Mouse (Mus musculus) hematopoietic stem cell, adult 5-6 weeks (primary cell): Measurements from ENCODE around the gene Car12. TPM values are rescaled to one million over a fixed set of nuclear protein-coding genes. Genes with fewer than 3 reads are reported as not detected.
"Not testable (repeated sequence)": the region's sequence is repeated elsewhere in the genome, so short reads cannot be mapped to it uniquely, and the experiment has no call there.

ENCODE experiments used
- ATAC-seq, 2 experiments: fragments of 125-278 bp in 1 of 2; replicated peaks in 1 of 2; 2 replicates each; pipeline ENCODE4 v1.8.0; 2016 to 2017; ENCODE audit warnings: inconsistent platforms in 2 of 2, mild to moderate bottlenecking in 2 of 2, moderate number of reproducible peaks in 2 of 2, low read depth in 1 of 2, moderate TSS enrichment in 1 of 2; ENCODE audit not compliant: low FRiP score in 2 of 2, poor library complexity in 2 of 2, severe bottlenecking in 2 of 2, insufficient read depth in 1 of 2, low TSS enrichment in 1 of 2
- total RNA-seq: library from RNA; stranded (forward); fragments of 172-1452, 232-1000 nt; gene quantifications from 2 replicates; pipeline ENCODE4 v1.2.3, GENCODE M21; 2017

Gene Car12
- total RNA-seq, 1 experiment from 2014 or later = 2.4 TPM

DNA sequence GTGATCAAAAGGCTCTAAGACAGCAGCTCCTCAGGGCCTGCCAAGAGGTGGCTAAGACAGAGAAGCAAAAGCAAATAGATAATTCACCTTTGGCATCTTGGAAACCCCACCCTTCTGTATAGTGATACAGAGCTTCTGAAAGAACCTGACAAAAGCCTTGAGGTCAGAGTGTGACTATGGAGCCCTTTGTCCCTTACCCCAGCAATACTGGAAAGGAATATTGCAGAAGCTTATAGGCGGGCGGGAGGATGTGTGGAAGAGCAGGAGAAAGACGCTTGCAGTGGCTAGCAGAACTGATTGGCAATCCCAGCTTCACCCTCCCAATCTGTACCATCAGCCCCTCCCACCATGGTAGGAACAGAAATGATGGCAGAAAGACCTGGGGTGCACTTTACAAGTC lies 22.5 kb downstream of the Car12 start:
- ATAC-seq = no peak

DNA sequence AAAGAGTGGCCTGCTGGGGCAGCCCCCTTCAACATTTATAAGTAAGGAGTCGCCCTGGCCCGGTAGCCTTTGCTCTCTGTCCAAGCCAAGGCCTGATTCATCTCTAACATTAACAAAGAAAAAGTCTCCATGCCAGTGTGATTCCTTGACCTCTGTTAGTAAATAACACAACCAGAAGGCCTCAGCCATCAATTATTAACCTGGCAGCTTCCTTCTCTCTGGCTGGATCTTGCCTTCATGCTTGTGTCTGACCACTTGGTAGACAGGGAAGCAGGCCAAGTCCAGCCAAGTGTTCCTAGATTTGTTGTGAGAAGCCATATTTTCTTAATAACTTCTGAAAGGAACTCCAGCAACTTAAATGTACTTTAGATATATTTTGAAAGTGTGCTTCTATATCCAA lies 23.1 kb downstream of the Car12 start:
- ATAC-seq = no peak

DNA sequence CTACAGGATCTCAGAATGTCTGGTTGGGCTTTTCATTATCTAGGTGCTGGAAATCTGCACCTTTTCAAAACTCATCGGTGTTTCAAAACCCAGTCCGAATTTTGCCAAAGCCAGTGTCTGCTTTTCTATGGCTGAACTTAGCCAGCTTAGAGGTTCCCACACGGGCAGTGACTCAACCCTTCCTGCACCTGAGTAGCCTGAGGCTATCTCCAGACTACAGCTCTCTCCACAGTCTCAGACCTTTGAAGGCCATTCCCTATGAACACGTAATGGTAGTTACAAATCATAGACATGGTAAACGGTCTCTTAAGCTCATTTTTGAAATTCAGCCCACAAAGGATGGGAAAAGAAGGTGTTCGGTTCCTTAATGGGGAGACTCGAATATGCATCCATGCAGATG lies 26.0 kb downstream of the Car12 start:
- ATAC-seq = no peak

DNA sequence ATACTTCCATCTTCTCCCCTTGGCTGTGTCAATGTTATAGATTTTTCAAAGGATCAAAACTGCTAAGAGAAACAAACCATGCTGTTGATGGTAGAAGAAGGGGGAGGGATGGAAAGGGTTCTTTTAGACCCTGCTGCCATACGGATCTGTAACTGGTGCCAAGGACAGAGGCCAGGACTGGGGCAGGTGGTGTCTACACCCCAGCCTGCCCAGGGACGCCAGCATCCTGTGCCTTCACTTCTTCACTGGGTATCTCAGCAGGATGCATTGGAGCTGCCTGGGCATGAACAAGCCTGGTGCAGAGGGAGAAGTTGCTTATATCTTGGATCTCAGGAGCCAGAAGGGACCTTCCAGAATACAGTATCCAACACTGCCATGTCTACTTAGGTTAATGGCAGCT lies 31.0 kb downstream of the Car12 start:
- no peak for ATAC-seq

DNA sequence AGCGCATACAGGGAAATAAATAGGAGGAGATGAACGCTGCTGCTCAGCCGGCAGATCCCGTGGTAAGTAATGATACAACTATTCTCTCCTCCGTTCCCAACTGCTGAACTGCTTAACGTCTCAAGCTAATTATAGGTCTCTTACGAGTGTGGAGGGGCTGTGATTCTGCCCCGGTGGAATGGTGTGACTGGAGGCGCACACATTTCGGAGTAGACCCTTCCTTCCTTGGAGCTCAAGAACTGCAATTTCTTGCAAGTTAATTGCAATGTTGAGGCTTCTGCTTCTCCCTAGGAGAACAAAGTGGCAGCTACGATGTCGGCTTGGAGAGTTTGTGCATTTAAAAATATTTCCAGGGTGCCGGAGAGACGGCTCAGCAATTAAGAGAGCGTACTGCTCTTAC lies 34.9 kb downstream of the Car12 start:
- no peak for ATAC-seq

DNA sequence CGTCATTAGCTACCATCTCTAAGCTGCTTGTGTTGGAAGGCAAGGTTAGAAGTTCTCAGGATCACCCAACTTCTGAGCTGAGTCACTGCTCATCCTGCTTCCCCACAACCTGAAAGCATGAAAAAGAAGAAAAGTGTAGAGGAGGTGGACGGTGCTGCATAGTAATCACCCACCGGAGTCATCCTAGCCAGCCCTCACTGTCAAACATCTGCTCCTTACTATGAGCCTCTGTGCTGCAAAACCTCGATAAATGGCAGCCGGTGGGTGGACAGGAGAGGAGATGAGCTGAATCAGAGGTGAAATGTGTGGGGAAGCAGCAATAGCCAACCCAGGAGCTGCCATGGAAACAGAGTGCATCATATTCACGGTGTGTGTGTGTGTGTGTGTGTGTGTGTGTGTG lies 39.4 kb downstream of the Car12 start:
- ATAC-seq = no peak

DNA sequence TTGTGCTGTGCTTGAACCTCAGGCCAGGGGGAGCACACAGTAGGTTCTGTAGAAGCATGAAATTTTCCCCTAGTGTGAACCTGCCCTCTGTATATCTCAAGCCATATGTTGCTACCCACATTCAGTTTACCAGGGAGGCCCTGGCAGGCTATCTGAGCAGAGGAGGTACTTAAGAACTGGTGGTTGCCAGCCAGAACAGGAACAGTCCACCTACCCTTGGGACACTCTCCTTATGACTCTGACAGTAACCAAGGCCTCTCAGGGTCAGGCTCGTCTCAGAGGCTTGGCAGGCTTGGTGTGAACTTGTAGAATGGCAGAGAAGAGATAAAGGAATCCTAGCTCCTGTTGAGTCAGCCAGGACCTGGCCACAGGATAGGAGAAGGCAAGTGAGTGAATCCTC lies 47.5 kb downstream of the Car12 start:
- ATAC-seq = no peak

DNA sequence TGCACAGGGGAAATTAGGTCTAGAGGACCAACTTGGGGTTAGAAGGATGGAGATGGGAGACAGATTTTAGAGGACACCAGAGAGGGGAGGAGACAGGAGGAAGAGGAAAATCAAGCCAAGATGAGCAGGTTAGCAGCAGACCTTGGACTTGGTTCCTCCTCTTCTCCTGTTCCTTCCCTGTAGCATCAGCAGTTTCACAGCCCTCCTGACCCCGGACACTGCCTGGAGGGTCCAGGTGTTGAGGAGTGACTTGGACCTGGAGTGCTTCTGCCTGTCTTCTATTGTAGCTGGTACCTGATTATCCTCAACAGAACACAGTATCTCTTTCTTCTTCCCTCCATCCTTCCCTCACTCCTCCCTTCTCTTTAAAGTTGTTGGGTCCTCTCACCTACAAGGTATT lies 55.2 kb downstream of the Car12 start:
- ATAC-seq = no peak

DNA sequence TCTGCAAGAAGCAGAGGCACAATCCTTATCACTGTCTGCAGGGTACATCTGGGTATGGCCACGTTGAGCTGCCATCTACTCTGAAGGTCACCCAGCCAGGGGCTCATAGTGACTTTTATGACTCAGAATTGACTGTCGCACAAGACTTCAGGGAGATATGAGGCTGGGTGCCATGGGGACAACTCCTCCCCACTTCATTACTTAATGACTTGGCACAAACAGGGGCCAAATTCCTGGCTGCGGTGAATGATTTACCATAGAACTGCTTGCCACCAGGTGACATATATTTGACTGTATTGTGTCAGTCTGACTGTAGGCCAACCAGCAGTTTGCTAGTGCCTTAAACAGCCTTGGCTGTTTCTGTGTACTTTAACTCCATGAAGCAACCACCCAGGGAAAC lies 55.8 kb downstream of the Car12 start:
- ATAC-seq = no peak

DNA sequence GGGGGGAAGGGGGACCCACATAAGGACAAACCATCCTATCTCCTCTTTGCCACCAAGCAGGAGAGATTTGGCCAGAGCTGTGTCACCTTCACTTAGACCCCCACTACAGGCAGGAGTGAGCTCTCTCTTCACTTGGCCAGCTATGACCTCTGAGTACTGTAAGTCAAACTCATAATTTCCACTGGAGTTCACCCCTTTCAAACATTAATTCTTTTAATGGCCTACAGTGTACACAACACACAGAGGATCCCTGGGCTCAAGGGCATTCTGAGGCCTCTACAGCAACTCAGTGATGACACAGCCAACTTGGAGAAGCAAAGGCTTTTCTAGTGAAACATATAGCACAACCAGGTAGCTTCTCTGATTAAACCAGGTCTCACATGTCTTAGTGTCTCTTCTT lies 57.2 kb downstream of the Car12 start:
- no peak for ATAC-seq

DNA sequence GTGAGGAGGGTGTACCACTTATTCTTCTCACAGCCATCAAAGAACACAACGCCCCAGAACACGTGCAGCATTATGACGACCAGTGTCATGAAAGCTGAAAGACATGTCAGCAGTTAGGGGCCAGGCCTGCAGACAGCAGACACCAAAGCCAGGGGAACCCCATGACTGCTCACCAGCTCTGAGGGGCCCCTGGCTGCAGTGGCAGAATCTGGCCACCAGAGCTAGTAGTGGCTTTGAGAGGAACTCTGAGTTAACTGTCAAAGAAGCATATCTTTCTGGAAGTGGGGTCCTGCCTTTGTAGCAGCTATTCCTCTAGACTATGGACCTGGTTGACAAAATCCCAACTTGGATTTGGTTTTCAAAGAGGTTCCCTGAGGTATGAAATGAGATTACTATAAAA lies 71.1 kb downstream of the Car12 start:
- ATAC-seq = peak; percentile 56 to 75; a peak in 2 of 4 replicates

DNA sequence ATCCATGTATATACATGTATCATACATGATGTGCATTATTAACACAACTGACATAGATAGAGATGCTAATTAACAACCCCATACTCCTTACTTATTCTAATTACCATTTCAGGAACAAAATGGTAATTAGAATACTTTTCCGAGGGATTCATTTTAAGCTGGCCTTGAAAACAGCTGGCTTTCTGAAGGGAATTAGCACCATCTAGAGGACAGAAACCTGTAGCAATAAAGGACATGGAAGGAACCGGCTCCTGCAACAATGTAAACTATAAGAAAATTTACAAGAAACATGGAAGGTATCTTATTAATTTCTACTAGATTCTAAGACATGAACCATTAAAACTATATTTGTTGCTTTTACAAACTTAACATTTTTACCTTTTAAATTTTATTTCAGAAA lies 74.3 kb downstream of the Car12 start:
- no peak for ATAC-seq

DNA sequence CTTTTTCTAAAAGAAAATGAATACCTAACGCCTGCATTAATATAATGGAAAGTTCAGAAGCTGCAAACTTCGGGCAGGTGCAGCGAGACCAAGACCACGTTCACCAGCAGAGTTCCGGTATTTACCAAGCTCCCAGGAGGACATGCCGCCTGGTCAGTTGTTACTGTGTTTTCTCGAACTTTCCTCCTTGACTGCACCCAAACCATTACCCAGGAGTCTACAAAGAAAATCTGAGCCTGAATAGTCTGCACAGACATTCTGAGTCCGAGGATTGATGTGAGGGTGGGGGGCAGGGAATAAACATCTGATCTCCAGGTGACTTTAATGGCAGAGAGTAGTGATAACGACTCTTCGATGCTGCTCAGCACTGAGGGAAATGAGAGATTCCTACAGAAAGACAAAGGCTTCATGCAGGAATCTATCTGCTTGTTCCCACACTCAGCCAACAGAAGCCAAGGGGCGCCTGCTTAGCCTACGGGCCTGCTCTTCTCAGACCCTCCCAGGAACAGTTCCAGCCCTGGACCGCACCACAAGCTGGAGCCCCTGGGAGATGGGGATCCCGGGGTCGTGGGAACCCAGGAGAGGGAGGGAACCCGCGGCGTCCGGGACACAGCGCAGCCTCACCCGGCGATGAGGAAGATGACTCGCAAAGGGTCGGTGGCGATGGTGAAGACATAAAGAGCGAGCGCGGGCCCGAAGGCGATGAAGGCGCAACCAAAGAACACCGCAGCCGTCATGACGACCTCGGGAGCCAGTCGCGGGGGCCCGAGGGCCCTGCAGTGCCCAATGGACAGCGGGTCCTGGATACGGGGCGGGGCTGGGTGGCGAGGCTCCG lies 81.4 kb downstream of the Car12 start:
- ATAC-seq = no peak

DNA sequence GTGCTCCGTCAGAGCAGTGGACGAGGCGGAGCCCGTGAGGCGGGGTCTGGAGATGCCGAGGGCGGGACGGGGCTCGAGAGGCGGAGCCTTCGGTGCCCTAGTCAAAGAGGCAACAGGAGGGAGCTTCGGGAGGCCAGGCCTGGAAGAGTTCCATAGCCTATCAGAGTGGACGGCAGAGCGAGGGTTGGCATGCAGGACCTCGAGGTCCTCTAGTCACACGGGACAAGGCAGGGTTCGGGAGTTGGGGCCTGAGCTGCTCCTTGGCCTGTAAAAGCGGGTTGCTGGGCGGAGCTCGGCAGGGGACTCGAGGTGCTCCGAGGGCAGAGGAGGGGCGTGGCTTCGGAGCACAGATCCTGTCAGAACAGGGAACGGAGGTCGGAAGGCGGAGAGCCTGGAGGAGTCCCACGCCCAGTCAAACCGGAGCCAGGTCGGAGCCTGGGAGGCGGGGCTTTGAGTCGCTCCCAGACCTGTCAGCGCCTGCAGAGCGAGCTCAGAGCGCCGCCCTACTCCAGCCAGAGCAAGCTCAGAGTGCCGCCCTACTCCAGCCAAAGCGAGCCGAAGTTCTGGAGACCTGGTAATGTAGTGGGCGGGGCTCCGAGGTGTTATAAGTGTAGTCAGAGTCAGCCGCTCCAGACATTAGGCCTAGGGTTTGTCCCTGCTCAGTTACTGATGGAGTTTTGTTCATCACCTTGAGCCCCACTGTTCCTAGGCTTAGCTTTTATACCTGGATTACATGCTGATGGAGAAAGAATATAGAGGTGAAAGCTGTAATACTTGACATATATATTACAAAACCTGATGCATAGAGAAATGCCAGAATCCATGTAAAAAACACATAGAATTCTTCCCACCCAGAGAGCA lies 82.2 kb downstream of the Car12 start, which contains the start of gene Aph1b:
Aph1b (minus strand) TSS at position 27 of the 861 bp plus-strand sequence.
- peak; percentile 92 to 96 for ATAC-seq

DNA sequence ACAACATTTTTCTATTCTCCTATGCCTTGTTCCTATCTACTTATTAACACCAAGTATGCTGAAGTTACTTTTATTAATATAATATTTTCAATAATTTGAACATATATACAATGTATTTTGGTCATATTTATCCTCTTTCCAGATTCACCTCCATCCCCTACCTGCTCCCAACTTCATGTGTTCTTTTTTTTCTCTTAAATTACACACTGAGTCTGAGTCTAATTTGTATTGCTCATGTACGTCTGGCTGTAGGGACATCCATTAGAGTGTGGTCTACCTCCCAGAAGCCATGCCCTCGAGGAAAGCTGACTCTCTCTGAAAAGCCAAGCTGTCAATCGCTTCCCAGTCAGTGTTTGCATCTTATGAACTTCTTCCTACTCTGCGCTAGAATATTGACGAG lies 83.3 kb downstream of the Car12 start, which contains the start of gene Gm10647:
Gm10647 (plus strand) TSS at position 301 of the 400 bp plus-strand sequence.
- ATAC-seq = no peak

DNA sequence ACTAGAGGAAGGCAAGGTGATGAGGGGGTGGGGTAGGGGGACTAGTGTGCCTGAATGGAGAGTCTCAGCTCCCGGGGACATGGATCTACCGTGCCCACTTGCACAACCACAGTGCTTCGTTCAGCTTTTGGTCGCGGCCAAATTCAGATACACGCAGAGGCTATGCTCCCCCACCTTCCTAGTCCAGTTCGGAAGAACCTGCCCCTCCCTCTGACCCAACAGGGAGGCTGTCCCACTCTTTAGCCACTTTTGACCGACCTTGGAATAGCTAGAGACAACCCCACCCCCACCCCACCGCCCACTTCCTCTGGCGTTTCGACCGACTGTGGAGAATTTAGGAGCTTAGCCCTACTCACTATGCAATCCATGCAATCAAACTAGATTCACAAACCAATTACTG lies 88.5 kb downstream of the Car12 start:
- ATAC-seq = no peak

DNA sequence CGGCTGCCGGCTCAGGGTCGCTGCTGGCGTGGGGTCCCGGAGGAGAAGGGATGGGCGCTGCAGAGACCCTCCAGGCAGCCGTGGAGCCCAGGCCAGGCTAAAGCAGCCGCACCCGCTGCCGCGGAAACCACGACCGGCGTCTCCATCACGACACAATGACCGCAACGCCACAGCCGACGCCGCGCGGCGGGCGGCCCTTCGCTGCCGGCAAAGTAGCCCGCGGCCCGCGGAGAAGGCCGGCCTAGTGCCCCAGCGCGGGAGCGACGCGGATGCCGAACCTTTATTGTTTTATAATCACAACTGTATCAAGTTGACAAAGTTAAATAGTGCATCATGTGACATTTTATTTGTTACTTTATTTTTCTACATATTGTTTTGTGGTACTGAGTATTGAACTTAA lies 92.5 kb downstream of the Car12 start:
- ATAC-seq = not testable (repeated sequence)

DNA sequence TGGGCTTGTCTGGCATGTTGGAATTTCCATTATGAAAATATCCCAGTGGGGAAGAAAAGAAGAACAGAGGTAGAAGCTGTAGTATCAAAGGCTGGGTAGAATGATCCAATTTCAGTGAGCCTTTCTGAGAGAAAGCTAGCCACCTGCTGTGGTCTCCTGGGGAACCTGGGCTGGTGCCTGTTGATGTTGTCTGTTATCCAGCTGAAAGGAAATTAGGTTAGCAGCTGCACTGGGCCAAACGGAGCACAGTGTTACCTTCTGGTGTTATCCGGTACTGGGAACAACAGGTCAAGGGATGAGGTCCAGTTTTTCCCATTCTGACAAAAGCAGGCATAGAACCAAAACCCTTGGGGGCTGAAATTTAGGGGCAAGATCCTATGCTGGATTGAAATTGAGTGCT lies 99.9 kb downstream of the Car12 start:
- no peak for ATAC-seq
